Mouse (Mus musculus) forebrain, embryonic 16.5 days (tissue): ENCODE results near the gene Cacna1c. TPM values are rescaled to one million over a fixed set of nuclear protein-coding genes. Genes with fewer than 3 reads are reported as not detected.

Experiments
- ATAC-seq: fragments of 200-750 bp; cut with Nextera tagmentation; 2 replicates; pipeline ENCODE4 v1.8.0; 2017; ENCODE audit warnings: mild to moderate bottlenecking, moderate library complexity
- H3K27ac ChIP-seq: fragments of 300-500 bp; sonication (generic); 2 replicates; pipeline ENCODE4 v1.5.1; 2014; ENCODE audit warnings: low read length, control low read depth
- H3K27me3 ChIP-seq: fragments of 300-500 bp; sonication (generic); replicated peaks from 2 replicates; pipeline ENCODE4 v1.6.1; 2014; ENCODE audit warnings: low read length; ENCODE audit not compliant: control insufficient read depth, insufficient read depth
- H3K36me3 ChIP-seq: fragments of 300-500 bp; sonication (generic); 2 replicates; pipeline ENCODE4 v1.6.1; 2014; ENCODE audit not compliant: control insufficient read depth, insufficient read depth
- H3K4me1 ChIP-seq: fragments of 300-500 bp; sonication (generic); replicated peaks from 2 replicates; pipeline ENCODE4 v1.6.1; 2014; ENCODE audit warnings: low read length; ENCODE audit not compliant: control insufficient read depth, insufficient read depth
- H3K4me2 ChIP-seq: fragments of 300-500 bp; sonication (generic); 2 replicates; pipeline ENCODE4 v1.6.1; 2014; ENCODE audit warnings: mild to moderate bottlenecking, low read length, control low read depth
- H3K4me3 ChIP-seq: fragments of 300-500 bp; sonication (generic); replicated peaks from 2 replicates; pipeline ENCODE4 v1.5.1; 2014; ENCODE audit warnings: mild to moderate bottlenecking, low read length, control low read depth
- H3K9ac ChIP-seq: fragments of 300-500 bp; sonication (generic); replicated peaks from 2 replicates; pipeline ENCODE4 v1.6.1; 2014; ENCODE audit warnings: low read depth, low read length, control low read depth
- H3K9me3 ChIP-seq: fragments of 300-500 bp; sonication (generic); 2 replicates; pipeline ENCODE4 v1.6.1; 2016; ENCODE audit warnings: low read length; ENCODE audit not compliant: control insufficient read depth
- WGBS: fragments of 180-500 bp; shearing (Covaris S2); extraction: QIAGEN DNeasy Blood & Tissue Kit; methylation state at CpG from one replicate; pipeline ENCODE4 v1.1.7; 2014; 5-methylcytosine and 5-hydroxymethylcytosine counted together
- polyA plus RNA-seq: library from polyadenylated mRNA; unstranded; fragments of >200 nt; fragmentation: Nextera tagmentation; extraction: Ambion mirVana; gene quantifications from 2 replicates; pipeline ENCODE4 v1.2.1, GENCODE M21; 2015

Cacna1c gene
- polyA plus RNA-seq, 1 experiment from 2014 or later, result 9.8 TPM

GRCm38 (mm10) chr6:118907704-118908103 lies 288.5 kb downstream of the Cacna1c start:
- no peak overlapping the region for H3K4me3 ChIP-seq
- no peaks in the 10 kb centered on the region for H3K9me3 ChIP-seq
- no peak overlapping the region for H3K4me2 ChIP-seq
- ATAC-seq, result no peak
- H3K36me3 ChIP-seq, result no peaks in the 10 kb centered on the region
- no peak overlapping the region for H3K27ac ChIP-seq
- no peaks in the 10 kb centered on the region for H3K4me1 ChIP-seq
- no peaks in the 10 kb centered on the region for H3K27me3 ChIP-seq
- no peak overlapping the region for H3K9ac ChIP-seq
- 48% methylated on average over 1 of the region's 1 CpGs for WGBS

- Histone ChIP-seq H3K4me2 (no peak overlapping the region), H3K9ac (no peak overlapping the region), H3K4me3 (no peak overlapping the region), H3K9me3 (no peaks in the 10 kb centered on the region), H3K4me1 (no peaks in the 10 kb centered on the region), H3K27me3 (no peaks in the 10 kb centered on the region), H3K27ac (no peak overlapping the region), H3K36me3 (no peaks in the 10 kb centered on the region)
- ATAC-seq, result no peak
- WGBS, result 88% methylated on average over 5 of the region's 5 CpGs
Observed at GRCm38 (mm10) chr6:118906878-118907277, 289.3 kb downstream of the Cacna1c start.

- no peak overlapping the region for H3K9ac ChIP-seq
- no peaks in the 10 kb centered on the region for H3K27me3 ChIP-seq
- 0 out of 2 replicates have a peak, but pooled peaks have one; percentile 36 for ATAC-seq
- no peak overlapping the region for H3K4me2 ChIP-seq
- H3K9me3 ChIP-seq, result no peaks in the 10 kb centered on the region
- no peak overlapping the region for H3K4me3 ChIP-seq
- H3K36me3 ChIP-seq, result no peaks in the 10 kb centered on the region
- H3K27ac ChIP-seq, result no peak overlapping the region
- H3K4me1 ChIP-seq, result no peaks in the 10 kb centered on the region
- 84% methylated on average over 8 of the region's 8 CpGs for WGBS
Observed at GRCm38 (mm10) chr6:118899688-118900087, 296.5 kb downstream of the Cacna1c start.

- WGBS, result 45% methylated on average over 5 of the region's 5 CpGs
- no peak overlapping the region for H3K4me3 ChIP-seq
- H3K4me2 ChIP-seq, result no peak overlapping the region
- H3K9me3 ChIP-seq, result no peaks in the 10 kb centered on the region
- no peaks in the 10 kb centered on the region for H3K4me1 ChIP-seq
- ATAC-seq, result no peak
- no peak overlapping the region for H3K27ac ChIP-seq
- H3K9ac ChIP-seq, result no peak overlapping the region
- no peaks in the 10 kb centered on the region for H3K36me3 ChIP-seq
- H3K27me3 ChIP-seq, result no peaks in the 10 kb centered on the region
Observed at GRCm38 (mm10) chr6:118897101-118897500, 299.1 kb downstream of the Cacna1c start.

GRCm38 (mm10) chr6:118894043-118894442 lies 302.2 kb downstream of the Cacna1c start:
- Histone ChIP-seq H3K27me3 (no peaks in the 10 kb centered on the region), H3K4me1 (no peaks in the 10 kb centered on the region), H3K4me3 (no peak overlapping the region), H3K27ac (no peak overlapping the region), H3K4me2 (no peak overlapping the region), H3K36me3 (no peaks in the 10 kb centered on the region), H3K9me3 (no peaks in the 10 kb centered on the region), H3K9ac (no peak overlapping the region)
- ATAC-seq, result no peak
- WGBS, result 93% methylated on average over 6 of the region's 6 CpGs

GRCm38 (mm10) chr6:118889441-118889840 lies 306.8 kb downstream of the Cacna1c start:
- Histone ChIP-seq H3K4me2 (no peak overlapping the region), H3K36me3 (no peaks in the 10 kb centered on the region), H3K4me3 (no peak overlapping the region), H3K9ac (no peak overlapping the region), H3K27ac (no peak overlapping the region), H3K4me1 (no peaks in the 10 kb centered on the region), H3K27me3 (no peaks in the 10 kb centered on the region), H3K9me3 (no peaks in the 10 kb centered on the region)
- 83% methylated on average over 4 of the region's 4 CpGs for WGBS
- ATAC-seq, result no peak

GRCm38 (mm10) chr6:118887032-118887431 lies 309.2 kb downstream of the Cacna1c start:
- Histone ChIP-seq H3K4me1 (no peaks in the 10 kb centered on the region), H3K27me3 (no peaks in the 10 kb centered on the region), H3K36me3 (no peaks in the 10 kb centered on the region), H3K4me2 (no peak overlapping the region), H3K9ac (no peak overlapping the region), H3K4me3 (no peak overlapping the region), H3K9me3 (no peaks in the 10 kb centered on the region), H3K27ac (no peak overlapping the region)
- WGBS, result 91% methylated on average over 8 of the region's 8 CpGs
- no peak for ATAC-seq

GRCm38 (mm10) chr6:118884961-118885360 lies 311.3 kb downstream of the Cacna1c start:
- WGBS, result 66% methylated on average over 1 of the region's 1 CpGs
- Histone ChIP-seq H3K9ac (no peak overlapping the region), H3K9me3 (no peaks in the 10 kb centered on the region)

GRCm38 (mm10) chr6:118884073-118884551 lies 312.1 kb downstream of the Cacna1c start:
- no peaks in the 10 kb centered on the region for H3K36me3 ChIP-seq
- no peak overlapping the region for H3K27ac ChIP-seq
- 81% methylated on average over 8 of the region's 8 CpGs for WGBS

More at GRCm38 (mm10) chr6:118884961-118885360, 311.3 kb downstream of the Cacna1c start:
- Histone ChIP-seq H3K27ac (no peak overlapping the region), H3K27me3 (no peaks in the 10 kb centered on the region), H3K4me1 (no peaks in the 10 kb centered on the region), H3K36me3 (no peaks in the 10 kb centered on the region), H3K4me3 (no peak overlapping the region), H3K4me2 (no peak overlapping the region)
- ATAC-seq, result no peak

GRCm38 (mm10) chr6:118876204-118876603 lies 320.0 kb downstream of the Cacna1c start:
- no peaks in the 10 kb centered on the region for H3K4me1 ChIP-seq
- no peaks in the 10 kb centered on the region for H3K27me3 ChIP-seq
- no peak overlapping the region for H3K9ac ChIP-seq
- no peaks in the 10 kb centered on the region for H3K36me3 ChIP-seq
- H3K4me3 ChIP-seq, result no peak overlapping the region
- no peaks in the 10 kb centered on the region for H3K9me3 ChIP-seq
- no peak overlapping the region for H3K27ac ChIP-seq
- no peak for ATAC-seq
- no peak overlapping the region for H3K4me2 ChIP-seq
- 73% methylated on average over 2 of the region's 2 CpGs for WGBS

More at GRCm38 (mm10) chr6:118884073-118884551, 312.1 kb downstream of the Cacna1c start:
- H3K9me3 ChIP-seq, result no peaks in the 10 kb centered on the region
- H3K4me1 ChIP-seq, result no peaks in the 10 kb centered on the region
- H3K4me3 ChIP-seq, result no peak overlapping the region
- no peak for ATAC-seq
- H3K9ac ChIP-seq, result no peak overlapping the region
- H3K4me2 ChIP-seq, result no peak overlapping the region
- H3K27me3 ChIP-seq, result no peaks in the 10 kb centered on the region
